Mouse (Mus musculus): ENCODE data around the gene Grik4. TPM values are rescaled to one million over a fixed set of nuclear protein-coding genes. Genes with fewer than 3 reads are reported as not detected.
A peak's percentile ranks its signal among the peaks of the same experiment; 100 is the strongest.

The Grik4 gene
- total and polyA plus RNA-seq, 2 experiments from 2014 or later = 9.5 to 17.2 TPM

- H3K36me3 ChIP-seq (ENCODE audit: insufficient read depth, low read length) = no peaks in the 10 kb centered on the region
- H3K4me3 ChIP-seq (ENCODE audit: low read depth, low read length) = no peak overlapping the region
- H3K9me3 ChIP-seq (ENCODE audit: low read length) = no peaks in the 10 kb centered on the region
- H3K27me3 ChIP-seq (ENCODE audit: insufficient read depth, low read length) = no peaks in the 10 kb centered on the region
- H3K9ac ChIP-seq (replicated peaks; ENCODE audit: low read length, poor library complexity, severe bottlenecking) = no peak overlapping the region
- DNase-seq (ENCODE audit: low spot score) = no peak
- no peak for ATAC-seq (ENCODE audit: low FRiP score)
- TF ChIP-seq CTCF (IDR thresholded peaks at IDR 0.05) = no peak
- WGBS = 92% methylated on average over 5 of the region's 5 CpGs
- H3K4me2 ChIP-seq (ENCODE audit: low read depth, low read length, poor library complexity, severe bottlenecking) = no peak overlapping the region
- H3K4me1 ChIP-seq (ENCODE audit: insufficient read depth, low read length) = no peaks in the 10 kb centered on the region; the same call in 1 of the 2 replicates
- no peak overlapping the region for H3K27ac ChIP-seq (ENCODE audit: low read depth, low read length)
These were observed 100.0 kb downstream of the Grik4 start for GRCm38 (mm10) chr9:42844301-42844700.

GRCm38 (mm10) chr9:42838299-42838698 is 106.0 kb downstream of the Grik4 start:
- H3K4me1 ChIP-seq (ENCODE audit: insufficient read depth, low read length) = no peaks in the 10 kb centered on the region; the same call in 1 of the 2 replicates
- H3K27me3 ChIP-seq (ENCODE audit: insufficient read depth, low read length) = no peaks in the 10 kb centered on the region
- WGBS = 84% methylated on average over 5 of the region's 5 CpGs
- DNase-seq (ENCODE audit: low spot score) (no peak), ATAC-seq (ENCODE audit: low FRiP score) (no peak)
- H3K4me2 ChIP-seq (ENCODE audit: low read depth, low read length, poor library complexity, severe bottlenecking) = no peak overlapping the region
- H3K9me3 ChIP-seq (ENCODE audit: low read length) = no peaks in the 10 kb centered on the region
- no peak overlapping the region for H3K4me3 ChIP-seq (ENCODE audit: low read depth, low read length)
- no peaks in the 10 kb centered on the region for H3K36me3 ChIP-seq (ENCODE audit: insufficient read depth, low read length)
- no peak for TF ChIP-seq CTCF (IDR thresholded peaks at IDR 0.05)
- no peak overlapping the region for H3K9ac ChIP-seq (replicated peaks; ENCODE audit: low read length, poor library complexity, severe bottlenecking)
- no peak overlapping the region for H3K27ac ChIP-seq (ENCODE audit: low read depth, low read length)

GRCm38 (mm10) chr9:42837498-42837897 is 106.8 kb downstream of the Grik4 start:
- Histone ChIP-seq H3K27ac (ENCODE audit: low read depth, low read length) (no peak overlapping the region), H3K9ac (replicated peaks; ENCODE audit: low read length, poor library complexity, severe bottlenecking) (no peak overlapping the region), H3K4me1 (ENCODE audit: insufficient read depth, low read length) (no peaks in the 10 kb centered on the region; the same call in 1 of the 2 replicates), H3K4me3 (ENCODE audit: low read depth, low read length) (no peak overlapping the region), H3K9me3 (ENCODE audit: low read length) (no peaks in the 10 kb centered on the region), H3K36me3 (ENCODE audit: insufficient read depth, low read length) (no peaks in the 10 kb centered on the region), H3K27me3 (ENCODE audit: insufficient read depth, low read length) (no peaks in the 10 kb centered on the region), H3K4me2 (ENCODE audit: low read depth, low read length, poor library complexity, severe bottlenecking) (no peak overlapping the region)
- DNase-seq (ENCODE audit: low spot score) = no peak
- ATAC-seq (ENCODE audit: low FRiP score) = no peak
- no peak for TF ChIP-seq CTCF (IDR thresholded peaks at IDR 0.05)
- WGBS = 77% methylated on average over 6 of the region's 6 CpGs

- Histone ChIP-seq H3K4me1 (ENCODE audit: insufficient read depth, low read length) (no peaks in the 10 kb centered on the region), H3K4me2 (ENCODE audit: low read depth, low read length, poor library complexity, severe bottlenecking) (no peak overlapping the region), H3K9me3 (ENCODE audit: low read length) (no peaks in the 10 kb centered on the region), H3K27ac (ENCODE audit: low read depth, low read length) (no peak overlapping the region), H3K9ac (replicated peaks; ENCODE audit: low read length, poor library complexity, severe bottlenecking) (no peak overlapping the region), H3K27me3 (ENCODE audit: insufficient read depth, low read length) (no peaks in the 10 kb centered on the region), H3K36me3 (ENCODE audit: insufficient read depth, low read length) (no peaks in the 10 kb centered on the region), H3K4me3 (ENCODE audit: low read depth, low read length) (no peak overlapping the region)
- no peak for ATAC-seq (ENCODE audit: low FRiP score)
- DNase-seq (ENCODE audit: low spot score) = peak; percentile 24
- WGBS = 60% methylated on average over 6 of the region's 6 CpGs
- no peak for TF ChIP-seq CTCF (IDR thresholded peaks at IDR 0.05)
These were observed 112.7 kb downstream of the Grik4 start for GRCm38 (mm10) chr9:42831558-42831957.

GRCm38 (mm10) chr9:42819247-42819646 is 125.0 kb downstream of the Grik4 start:
- peaks cover 2% of the 10 kb centered on the region; the same call in 1 of the 2 replicates for H3K36me3 ChIP-seq (ENCODE audit: insufficient read depth, low read length)
- TF ChIP-seq CTCF (IDR thresholded peaks at IDR 0.05) = no peak
- 62% methylated on average over 3 of the region's 3 CpGs for WGBS

GRCm38 (mm10) chr9:42816815-42817214 is 127.5 kb downstream of the Grik4 start:
- Histone ChIP-seq H3K9me3 (ENCODE audit: low read length) (no peaks in the 10 kb centered on the region), H3K27me3 (ENCODE audit: insufficient read depth, low read length) (no peaks in the 10 kb centered on the region), H3K36me3 (ENCODE audit: insufficient read depth, low read length) (peaks cover 2% of the 10 kb centered on the region; the same call in 1 of the 2 replicates), H3K4me3 (ENCODE audit: low read depth, low read length) (no peak overlapping the region), H3K4me1 (ENCODE audit: insufficient read depth, low read length) (no peaks in the 10 kb centered on the region), H3K4me2 (ENCODE audit: low read depth, low read length, poor library complexity, severe bottlenecking) (no peak overlapping the region), H3K9ac (replicated peaks; ENCODE audit: low read length, poor library complexity, severe bottlenecking) (no peak overlapping the region), H3K27ac (ENCODE audit: low read depth, low read length) (no peak overlapping the region)
- DNase-seq (ENCODE audit: low spot score) (no peak), ATAC-seq (ENCODE audit: low FRiP score) (no peak)
- 88% methylated on average over 1 of the region's 1 CpGs for WGBS
- TF ChIP-seq CTCF (IDR thresholded peaks at IDR 0.05) = no peak

More at GRCm38 (mm10) chr9:42819247-42819646, 125.0 kb downstream of the Grik4 start:
- Histone ChIP-seq H3K27me3 (ENCODE audit: insufficient read depth, low read length) (no peaks in the 10 kb centered on the region), H3K4me1 (ENCODE audit: insufficient read depth, low read length) (no peaks in the 10 kb centered on the region), H3K4me3 (ENCODE audit: low read depth, low read length) (no peak overlapping the region), H3K27ac (ENCODE audit: low read depth, low read length) (no peak overlapping the region), H3K4me2 (ENCODE audit: low read depth, low read length, poor library complexity, severe bottlenecking) (no peak overlapping the region), H3K9me3 (ENCODE audit: low read length) (no peaks in the 10 kb centered on the region), H3K9ac (replicated peaks; ENCODE audit: low read length, poor library complexity, severe bottlenecking) (no peak overlapping the region)
- DNase-seq (ENCODE audit: low spot score) (no peak), ATAC-seq (ENCODE audit: low FRiP score) (no peak)
